In the genomic region with DNA sequence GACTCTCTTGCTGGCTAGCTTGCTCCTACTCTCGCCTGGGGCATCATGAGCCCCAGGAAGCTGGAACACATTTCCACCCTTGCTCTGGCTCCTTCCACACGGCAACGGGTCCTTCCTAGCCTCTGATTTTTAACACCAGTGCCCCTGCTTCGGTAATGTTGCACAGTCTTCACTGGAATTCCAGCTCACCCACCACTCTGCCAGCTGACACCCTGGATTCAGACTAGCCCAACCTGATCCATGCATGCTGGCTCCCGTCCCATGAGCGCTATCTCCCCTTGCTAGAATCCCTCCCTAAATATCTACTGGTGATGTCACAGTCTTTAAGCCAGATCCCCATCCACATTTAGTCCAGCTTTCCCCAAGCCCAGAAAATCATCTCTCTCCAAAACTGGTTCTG, we compare ENCODE assay signal across 10 mouse cellular contexts.
"Had no signal": no experiment of that assay in that cellular context is flagged by ENCODE, and none has a peak within 500 bp of the region (broad histone marks: within the 10 kb centered on the region; RNA-seq: fewer than 3 reads in every experiment).

No protein-coding gene starts in this region.

- H3K27ac ChIP-seq: kidney, embryonic 15.5 days; limb, embryonic 13.5 days; liver, embryonic 14.5 days; midbrain, embryonic 12.5 days; neural tube, embryonic 13.5 days had no signal

- H3K9ac ChIP-seq: kidney, embryonic 15.5 days; limb, embryonic 13.5 days; liver, embryonic 14.5 days; midbrain, embryonic 12.5 days; neural tube, embryonic 13.5 days had no signal

- H3K36me3 ChIP-seq: kidney, embryonic 15.5 days; limb, embryonic 13.5 days; midbrain, embryonic 12.5 days; neural tube, embryonic 13.5 days had no signal

- H3K4me1 ChIP-seq: kidney, embryonic 15.5 days; limb, embryonic 13.5 days had no signal

- H3K27me3 ChIP-seq: kidney, embryonic 15.5 days; limb, embryonic 13.5 days; midbrain, embryonic 12.5 days; neural tube, embryonic 13.5 days had no signal

- DNase-seq: kidney, adult 2 months; kidney, postnatal 14 days; layer of hippocampus, postnatal 36 days; lung, adult 18-20 months; thymus, postnatal 4 days had no signal

- H3K4me3 ChIP-seq: kidney, embryonic 15.5 days; limb, embryonic 13.5 days; midbrain, embryonic 12.5 days; neural tube, embryonic 13.5 days had no signal
